Mouse (Mus musculus): ENCODE results near the gene Nr1h4.

Nr1h4 gene

DNA sequence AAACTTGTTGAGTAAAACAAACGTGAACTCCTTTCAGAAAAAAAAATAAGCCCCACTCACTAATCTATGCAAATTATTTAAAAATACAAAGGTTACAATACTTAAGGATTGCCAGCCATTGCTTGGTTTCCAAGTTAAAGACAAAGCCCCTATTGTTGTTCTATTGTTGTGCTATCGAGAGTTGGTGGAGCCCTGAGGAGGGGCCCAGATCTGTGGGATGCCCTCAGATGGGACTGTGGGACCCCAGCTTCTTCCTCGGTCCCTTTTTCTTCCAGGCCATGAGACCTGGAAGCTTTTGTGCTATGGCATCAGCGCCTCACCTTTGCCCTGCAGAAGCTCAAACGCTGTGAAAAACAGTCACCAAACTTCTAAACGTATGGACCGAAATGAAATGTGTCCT, 51.7 kb downstream of the Nr1h4 start:
- no peak for DNase-seq (ENCODE audit: low read depth, low spot score)

DNA sequence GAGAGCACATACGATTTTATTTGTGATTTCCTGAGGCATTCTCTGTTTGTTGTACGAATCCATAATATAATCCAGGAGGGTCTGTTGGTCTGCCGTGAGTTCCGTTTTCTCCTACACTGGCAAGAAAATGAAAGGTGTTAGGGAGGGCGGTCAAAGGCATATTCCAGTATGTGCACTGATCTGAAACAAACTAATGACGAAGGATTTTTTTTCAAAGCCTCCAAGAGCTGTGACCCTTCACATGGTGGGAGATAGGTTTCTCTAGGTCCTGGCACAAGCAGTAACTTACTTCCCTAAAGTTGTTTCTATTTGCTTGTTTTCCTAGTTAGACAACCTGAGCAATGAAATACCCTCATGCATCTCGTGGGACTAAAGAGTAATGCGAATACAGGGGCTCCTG, 54.6 kb downstream of the Nr1h4 start:
- DNase-seq (ENCODE audit: low read depth, low spot score), result no peak

DNA sequence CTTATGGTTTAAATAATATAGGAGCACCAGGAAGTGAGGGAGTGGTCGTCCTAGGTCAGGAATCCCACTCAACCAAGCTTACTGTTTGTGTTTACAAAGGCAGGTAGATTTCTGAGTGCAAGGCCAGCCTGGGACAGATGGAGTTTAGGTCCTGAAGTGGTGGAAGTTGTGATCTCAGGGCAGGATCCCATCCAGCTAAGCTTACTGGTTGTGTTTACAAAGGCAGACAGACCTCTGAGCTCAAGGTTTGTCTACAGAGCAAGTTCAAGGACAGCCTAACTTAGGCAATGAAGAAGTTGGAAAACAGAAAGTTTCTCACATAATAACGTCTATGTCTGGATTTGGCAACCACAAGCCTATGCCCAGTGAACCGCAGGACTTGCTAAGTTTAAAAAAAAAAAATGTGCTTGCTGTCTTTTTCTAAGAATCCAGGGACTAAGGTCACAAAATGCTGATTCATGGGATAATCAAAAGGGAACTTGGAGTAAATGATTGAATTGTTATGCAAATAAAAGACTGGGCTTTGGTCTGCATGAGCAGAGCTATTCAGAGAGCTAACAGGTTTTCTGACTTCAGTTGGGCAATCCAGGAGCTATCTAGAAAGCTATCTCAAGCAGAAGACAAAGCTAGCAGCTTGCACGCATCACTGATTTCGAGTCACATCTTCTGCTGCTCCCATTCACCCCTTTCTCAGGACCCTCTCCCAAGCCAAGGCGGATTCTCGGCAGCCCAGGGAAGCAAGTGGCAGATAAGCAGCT, 62.6 kb downstream of the Nr1h4 start:
- no peak for DNase-seq (ENCODE audit: low read depth, low spot score)

DNA sequence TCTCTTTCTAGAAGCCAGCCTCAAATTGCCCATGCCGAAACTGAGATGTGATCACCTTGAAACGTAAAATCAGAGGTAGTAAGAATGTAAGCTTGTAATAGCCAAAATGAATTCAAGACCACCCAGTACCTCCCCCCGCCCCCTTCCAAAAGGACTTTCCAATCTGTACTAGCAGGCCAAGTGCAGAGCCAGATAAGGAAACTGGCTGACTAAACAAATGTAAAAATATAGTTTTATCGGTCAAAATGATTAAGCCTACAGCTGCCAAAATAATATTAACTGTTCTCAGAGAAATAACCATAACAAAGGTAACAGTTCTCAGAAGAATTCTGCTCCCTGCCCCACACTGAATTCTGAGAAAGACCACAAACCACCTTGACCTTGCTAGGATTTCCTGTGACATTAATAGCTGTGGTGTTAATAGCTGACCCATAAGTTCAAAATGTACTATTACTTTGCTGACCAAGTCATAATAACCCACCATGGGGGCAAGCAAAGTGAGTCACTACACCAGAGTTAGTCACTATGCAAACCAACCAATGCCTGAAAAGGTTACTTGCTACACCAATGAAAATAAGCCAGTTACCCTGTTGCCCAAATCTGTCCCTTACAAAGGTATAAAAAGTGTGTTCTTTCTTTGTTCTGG, 68.5 kb downstream of the Nr1h4 start:
- no peak for DNase-seq (ENCODE audit: low read depth, low spot score)

DNA sequence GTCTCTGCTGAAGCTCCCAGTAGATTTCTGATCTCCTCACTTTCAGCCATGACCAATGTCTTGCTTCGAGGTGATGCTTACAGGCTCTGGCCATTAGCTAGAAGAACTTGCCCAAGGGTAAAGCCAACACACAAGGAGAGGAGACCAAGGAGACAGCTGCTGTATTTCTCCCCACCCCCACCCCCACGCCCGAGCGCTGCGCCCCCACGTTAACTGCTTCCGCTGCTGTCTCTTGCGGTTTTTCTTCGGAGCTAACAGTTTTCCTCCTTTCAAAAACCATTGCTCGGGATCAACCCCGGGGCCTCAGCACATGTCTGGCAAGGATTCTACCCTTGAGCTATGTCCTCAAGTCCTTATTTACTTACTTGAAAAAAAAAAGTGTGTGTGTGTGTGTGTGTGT, 70.5 kb downstream of the Nr1h4 start:
- no peak for DNase-seq (ENCODE audit: low read depth, low spot score)

DNA sequence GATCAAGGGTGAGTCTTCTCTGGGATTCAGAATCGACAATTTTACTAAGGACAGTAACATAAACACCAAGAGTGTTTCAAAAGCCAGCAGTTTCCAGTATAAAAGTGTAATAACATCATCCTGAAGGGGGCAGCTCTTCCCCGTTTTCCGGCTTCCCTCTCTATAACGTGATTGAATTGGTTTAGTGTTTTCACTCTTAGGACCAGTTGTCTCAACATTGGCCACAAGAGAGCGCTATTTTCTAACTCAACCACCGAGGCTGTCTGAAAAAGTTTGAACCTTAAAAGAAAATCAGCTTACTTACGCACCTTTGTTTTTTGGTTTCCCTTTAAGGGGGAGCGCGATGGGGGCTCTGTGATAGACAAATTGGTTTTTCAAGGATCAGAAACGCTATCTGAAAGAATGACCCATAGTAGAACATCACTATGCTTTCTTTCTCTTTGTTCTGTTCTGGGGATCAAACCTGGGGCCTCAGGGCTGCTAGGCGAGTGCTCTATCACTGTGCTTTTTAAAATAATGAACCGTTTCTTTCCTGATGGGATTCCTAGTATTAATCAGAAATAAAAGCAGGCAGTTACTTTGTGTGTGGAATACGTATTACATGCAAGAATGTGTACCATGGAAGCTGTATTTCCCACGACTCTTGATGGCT, 71.4 kb downstream of the Nr1h4 start:
- peak; percentile 96 for DNase-seq (ENCODE audit: low read depth, low spot score)

DNA sequence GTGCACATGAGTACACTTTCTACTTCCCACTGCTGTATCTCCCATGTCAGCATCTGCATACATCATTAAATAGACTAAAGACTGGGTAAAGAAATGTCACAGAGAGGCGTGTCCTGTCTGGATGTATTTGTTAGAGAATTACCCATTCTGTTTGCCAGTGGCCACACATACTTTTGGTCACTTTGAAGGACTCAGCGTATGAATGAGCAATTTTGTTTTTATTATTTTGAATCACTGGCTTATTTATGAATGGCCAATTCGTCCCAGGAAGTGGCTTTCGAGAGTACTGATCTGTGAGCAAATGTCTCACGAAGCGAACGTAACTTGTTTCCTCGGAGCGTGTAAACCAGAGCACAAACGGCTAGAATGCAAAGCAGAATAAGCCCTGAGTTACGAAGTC, 72.4 kb downstream of the Nr1h4 start:
- DNase-seq (ENCODE audit: low read depth, low spot score), result no peak

DNA sequence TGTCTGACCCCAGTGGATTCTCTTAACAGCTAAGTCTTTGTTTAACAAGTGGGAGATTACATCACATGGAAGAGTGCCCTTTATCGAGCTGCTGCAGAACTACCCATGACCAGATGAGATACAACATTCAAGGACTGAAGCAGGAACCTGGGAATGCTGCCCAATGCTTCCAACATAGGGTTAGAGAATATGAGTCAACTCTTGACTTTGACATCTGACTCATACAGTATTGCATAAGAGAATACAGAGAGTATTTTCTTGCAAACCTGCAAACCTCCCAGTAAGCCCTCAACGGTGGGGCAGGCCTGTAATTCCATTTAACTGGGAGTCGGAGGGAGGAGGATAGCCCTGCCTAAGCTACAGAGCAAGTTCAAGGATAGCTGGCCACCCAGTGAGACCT, 74.6 kb downstream of the Nr1h4 start:
- DNase-seq (ENCODE audit: low read depth, low spot score), result peak; percentile 87

DNA sequence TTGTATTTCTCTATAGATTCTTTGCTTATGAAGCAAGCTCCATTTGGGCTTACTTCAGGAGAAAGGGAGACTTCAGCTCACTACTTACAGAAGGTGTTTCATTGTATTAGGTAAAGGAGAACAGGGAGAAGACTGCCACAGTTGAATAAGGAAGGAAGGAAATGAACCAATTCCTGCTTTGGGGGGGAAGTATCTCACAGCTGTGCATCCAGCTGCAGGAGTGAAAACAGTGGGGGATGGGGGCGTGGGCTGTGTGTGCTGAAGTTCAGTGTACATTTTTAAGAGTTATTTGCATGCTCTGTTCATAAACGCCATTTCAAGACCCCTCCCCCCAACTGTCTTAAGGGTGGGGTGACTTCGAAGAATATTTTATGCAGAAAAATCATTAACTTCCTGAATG, 79.6 kb downstream of the Nr1h4 start:
- no peak for DNase-seq (ENCODE audit: low read depth, low spot score)

DNA sequence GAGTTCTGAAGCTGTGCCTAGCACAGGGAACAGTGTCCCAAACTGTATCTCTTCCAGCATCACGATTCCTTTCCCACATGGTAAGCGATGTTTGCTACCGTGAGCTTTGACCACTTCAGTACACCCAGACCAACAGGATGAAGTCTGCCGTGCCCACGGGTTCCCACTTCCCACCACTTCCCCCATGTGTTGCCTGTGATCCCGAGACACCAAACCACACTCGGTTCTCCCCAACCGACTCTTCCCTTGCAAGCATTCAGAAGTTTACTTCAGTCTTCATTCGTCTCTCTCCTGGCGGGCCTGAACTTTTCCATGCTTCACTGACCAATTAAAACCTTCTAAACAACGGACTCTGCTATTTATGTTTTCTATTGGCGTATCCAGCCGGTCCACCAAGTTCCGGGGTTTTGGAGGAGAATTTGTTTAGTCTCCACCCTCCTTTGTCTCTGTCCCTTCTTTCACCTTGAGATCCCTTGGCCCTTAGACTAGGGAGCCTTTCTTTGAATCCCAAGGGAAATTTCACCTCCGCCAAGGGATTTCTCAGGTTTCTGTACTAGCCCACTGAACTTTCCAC, 80.2 kb downstream of the Nr1h4 start:
- no peak for DNase-seq (ENCODE audit: low read depth, low spot score)

DNA sequence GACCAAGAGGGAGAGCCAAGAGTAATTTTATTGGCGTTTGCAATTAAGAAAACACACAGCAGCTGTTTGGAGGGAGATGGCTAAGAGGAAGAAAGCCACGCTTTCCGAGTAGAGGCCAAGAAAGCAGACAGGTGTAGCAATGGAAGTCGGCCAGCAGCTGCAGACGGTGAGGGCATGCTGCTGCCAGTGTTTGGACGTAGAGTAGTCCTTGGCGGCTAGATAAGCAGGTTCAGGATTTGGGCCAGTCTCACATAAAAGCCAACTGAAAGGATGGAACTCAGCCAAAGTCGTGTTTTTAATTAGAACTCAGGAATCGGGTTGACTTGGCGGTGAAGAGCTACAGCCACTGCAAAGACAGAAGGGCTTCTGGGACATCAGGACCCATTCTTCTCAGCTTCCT, 83.0 kb downstream of the Nr1h4 start:
- DNase-seq (ENCODE audit: low read depth, low spot score), result no peak

DNA sequence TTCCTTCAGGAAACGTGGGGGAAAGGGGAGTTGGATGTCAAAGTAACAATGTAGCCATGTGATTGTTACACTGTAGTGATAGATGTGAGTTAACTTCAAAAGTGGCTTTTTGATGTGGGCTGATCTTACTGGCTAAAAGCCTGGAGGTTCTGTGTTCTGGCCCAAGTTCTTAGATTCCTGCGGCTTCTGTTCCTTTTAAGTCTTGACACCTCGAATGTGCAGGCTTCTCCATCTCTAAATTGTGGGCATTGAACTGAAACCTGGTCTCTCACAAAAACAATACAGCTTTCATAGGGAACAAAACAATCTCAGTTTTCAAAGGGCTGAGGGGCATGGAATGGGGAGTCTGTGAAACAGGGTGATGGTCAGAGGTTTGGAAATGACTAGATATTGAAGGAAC, 89.0 kb downstream of the Nr1h4 start:
- no peak for DNase-seq (ENCODE audit: low read depth, low spot score)

DNA sequence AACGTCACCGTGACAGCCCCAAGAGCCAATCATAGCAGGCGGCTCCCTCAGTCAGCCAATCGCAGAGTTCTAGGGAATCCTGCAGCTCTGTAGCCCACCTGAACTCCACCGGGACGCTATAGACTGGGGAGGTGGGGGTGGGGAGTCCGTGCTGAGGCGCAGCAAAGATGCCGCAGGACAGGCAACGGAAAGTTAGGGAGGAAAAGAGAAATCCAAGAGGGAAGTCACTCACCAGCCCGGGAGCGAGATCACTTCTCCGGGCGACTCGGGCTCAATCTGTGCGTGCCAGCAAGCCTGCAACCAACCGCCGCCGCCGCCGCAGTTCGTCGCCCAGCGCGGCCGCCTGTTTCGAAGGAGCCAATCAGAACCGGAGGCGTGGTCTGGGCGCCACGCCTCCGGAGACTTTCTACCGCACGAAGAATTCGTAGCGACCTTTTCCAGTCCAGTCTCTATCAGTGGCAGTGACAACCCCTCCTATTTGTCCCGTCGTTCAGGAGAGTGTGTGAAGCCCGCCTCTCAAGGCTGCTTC, 89.7 kb downstream of the Nr1h4 start, which contains the start of gene Gas2l3:
Gene Gas2l3, minus strand, starts transcription at position 345 of the 529 bp plus-strand sequence.
- peak; percentile 78 for DNase-seq (ENCODE audit: low read depth, low spot score)

DNA sequence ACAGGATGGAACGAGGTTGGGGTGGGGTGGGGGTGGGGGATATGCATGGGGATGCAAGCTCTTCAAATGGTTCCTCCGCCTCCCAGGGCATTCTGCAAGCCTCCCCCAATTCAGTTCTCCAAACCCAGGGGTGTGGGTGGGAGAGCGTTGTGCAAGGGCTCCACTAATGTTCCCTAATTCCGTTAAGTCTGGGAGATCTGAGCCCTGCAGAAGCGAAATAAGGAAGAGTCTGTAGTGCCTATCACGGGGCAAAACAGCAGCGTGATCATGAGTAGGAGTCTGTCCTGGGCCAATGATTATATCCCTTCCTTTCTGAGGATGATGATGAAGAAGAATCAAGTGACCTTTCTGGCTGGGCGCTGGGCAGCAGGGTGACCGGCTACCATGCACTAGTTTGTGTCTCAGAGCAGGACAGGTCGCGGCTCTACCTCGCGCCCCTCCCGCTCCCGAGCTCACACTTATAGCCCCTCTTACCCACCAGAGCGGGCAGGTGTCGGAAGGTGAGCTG, 90.2 kb downstream of the Nr1h4 start:
- no peak for DNase-seq (ENCODE audit: low read depth, low spot score)

DNA sequence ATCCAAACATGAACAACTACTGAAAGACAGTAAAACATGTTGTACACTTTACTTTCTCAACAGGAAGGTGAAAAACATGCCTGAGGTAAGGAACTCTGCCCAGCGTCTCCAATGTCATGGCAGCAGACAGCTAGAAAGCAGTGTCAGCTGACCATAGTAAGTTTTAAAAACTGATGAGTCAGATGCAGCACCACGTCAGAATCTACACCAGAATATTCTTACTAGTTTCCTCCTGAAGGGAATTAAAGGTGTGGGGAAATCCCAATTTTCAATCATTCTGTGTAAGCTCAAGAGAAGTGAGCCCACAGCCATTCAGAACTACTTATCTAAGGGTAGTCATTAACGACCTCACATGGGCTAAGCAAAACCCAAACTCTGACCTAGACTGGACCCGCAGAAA, 90.7 kb downstream of the Nr1h4 start:
- peak; percentile 62 for DNase-seq (ENCODE audit: low read depth, low spot score)

DNA sequence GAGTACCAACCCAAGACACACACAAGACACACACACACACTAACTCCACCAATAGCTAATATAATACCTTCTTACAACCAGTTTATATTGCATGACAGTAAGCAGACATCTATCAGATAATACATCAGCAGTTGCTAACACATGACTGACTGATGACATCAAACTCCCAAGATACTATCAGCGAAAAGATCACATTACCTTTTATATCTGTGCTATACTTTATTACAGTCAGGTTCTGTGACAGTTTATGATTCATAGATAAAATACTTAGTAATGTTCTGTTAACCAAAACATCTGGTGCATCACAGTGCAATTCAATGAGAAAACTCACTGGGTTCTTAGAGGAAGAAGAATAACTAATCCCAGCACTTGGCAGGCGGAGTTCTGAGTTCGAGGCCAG, 91.4 kb downstream of the Nr1h4 start:
- DNase-seq (ENCODE audit: low read depth, low spot score), result peak; percentile 67

DNA sequence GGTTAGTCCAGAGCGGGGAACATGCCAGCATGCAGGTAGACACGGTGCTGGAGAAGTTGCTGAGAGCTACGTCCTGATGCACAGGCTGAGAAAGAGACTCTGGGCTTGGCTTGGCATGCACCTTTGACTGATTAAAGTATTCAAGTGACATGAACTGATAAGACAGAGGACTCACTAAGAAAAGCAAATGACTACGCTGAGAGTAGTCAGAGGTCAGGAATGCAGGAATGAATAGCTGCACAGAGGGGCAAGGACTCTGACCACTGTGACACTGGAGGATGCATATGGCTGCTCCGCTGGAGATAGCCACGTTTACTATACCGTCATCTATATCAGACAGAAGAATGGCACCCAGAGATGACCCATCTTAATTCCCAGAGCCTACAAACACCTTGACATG, 94.0 kb downstream of the Nr1h4 start:
- peak; percentile 20 for DNase-seq (ENCODE audit: low read depth, low spot score)

DNA sequence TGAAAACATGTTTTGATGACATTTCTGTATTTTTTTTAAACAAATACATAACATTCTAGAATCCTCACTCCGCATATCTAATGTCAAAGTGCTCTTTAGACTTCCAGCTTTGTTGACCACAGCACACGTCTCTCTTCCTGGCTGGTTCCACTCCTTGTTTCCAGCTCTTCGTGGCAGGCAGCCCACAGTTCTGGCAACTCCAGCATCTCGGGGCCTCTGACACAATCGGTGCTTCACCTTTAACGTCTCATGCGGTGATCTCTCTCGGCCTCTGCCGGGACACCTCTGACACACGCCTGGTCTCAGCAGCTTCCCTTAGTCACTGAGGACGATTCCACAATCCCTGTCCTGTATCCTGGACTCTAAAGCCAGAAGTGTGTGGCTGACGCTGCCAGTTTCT, 95.4 kb downstream of the Nr1h4 start:
- DNase-seq (ENCODE audit: low read depth, low spot score), result no peak

DNA sequence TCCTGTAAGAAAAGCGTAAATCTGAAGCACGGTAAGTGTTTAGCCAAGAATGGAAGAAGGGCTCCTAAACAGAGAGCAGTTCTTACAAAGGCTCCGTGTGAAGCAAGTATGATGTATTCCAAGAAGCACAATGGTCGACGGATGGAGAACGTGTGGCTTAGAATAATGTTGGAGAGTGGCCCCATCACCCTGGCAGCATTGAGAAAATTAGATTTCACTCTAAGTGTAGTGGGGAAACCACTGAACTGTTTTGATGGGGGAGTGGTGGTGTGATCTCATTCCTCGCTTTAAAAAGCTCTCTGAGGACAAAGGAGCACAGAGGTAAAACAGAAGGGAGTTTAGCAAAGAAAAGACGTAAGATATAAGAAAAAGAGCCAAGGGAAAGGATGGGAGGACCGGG, 95.9 kb downstream of the Nr1h4 start:
- DNase-seq (ENCODE audit: low read depth, low spot score), result no peak

DNA sequence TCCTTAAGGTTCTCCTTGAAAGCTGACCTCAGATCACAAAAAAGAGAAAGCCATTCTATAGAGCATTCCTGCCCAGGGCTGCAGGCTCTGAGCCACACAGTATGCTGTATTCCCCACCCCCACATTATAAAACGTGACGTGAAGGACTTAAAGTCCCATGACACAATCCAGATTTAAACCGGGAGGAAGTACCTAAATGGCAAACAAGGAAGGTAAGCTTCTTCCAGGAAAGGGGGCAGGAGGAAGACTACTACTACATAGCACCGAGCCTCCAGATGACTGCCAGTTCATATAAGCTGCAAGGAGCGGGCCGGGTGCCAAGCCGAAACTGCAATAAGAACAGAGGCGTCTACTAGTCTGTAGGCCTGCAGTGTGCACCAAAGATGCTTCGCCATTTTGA, 97.5 kb downstream of the Nr1h4 start:
- DNase-seq (ENCODE audit: low read depth, low spot score), result no peak

DNA sequence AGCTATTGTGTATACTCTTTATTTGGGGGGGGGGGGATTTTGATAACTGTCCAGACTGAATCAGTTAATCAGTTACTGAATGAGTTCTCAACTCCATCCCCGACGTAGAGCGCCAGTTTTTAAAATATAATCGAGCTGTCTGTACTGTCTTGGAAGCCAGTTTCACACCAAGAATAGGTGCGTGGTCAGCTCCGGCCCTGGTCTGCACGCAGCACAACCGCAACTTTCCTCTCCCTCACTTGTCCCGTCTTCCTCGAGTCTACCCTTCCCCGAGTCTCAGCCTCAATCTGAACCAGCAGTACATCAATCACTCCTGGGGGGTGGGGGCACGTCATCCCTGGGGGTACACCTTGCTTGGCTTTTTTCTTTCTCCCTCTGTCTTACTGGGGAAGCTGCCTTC, 98.0 kb downstream of the Nr1h4 start:
- no peak for DNase-seq (ENCODE audit: low read depth, low spot score)

All from 3T3-L1 (cell line).